Mouse (Mus musculus) kidney, postnatal 36 days (tissue): ENCODE measurements at regions not wholly inside any gene's neighbourhood (a gene's known extent, or its start where the extent isn't known, plus 50 kb on each side); places are given as distances from the start of the nearest gene placed in this dataset.

Source experiments
- DNase-seq, 2 experiments: peaks; one replicate each; pipeline ENCODE4 v3.0.0; 2021 to 2022; ENCODE audit warnings: mixed read lengths in 2 of 2

DNA sequence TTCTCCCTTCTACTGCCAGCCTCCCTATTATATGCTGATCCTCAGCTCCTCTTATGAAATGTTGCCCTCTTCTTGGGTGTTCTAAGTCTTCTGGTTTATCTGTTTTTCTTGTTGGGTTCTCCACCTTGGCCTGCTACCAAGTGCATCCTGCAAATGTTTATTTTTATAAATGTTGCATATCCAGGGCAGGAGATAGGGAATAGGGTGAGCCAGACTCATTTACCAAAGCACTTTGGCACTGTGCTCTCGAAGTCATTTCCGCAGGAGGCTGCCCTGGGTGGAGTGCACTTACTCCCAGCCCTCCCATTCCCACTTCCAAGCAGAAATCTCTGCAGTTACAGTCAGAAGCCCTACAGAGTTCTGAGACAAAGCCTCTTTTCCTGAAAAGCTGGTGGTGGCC, 249.5 kb upstream of the Pappa start:
- DNase-seq, result peak; percentile 9 to 12

DNA sequence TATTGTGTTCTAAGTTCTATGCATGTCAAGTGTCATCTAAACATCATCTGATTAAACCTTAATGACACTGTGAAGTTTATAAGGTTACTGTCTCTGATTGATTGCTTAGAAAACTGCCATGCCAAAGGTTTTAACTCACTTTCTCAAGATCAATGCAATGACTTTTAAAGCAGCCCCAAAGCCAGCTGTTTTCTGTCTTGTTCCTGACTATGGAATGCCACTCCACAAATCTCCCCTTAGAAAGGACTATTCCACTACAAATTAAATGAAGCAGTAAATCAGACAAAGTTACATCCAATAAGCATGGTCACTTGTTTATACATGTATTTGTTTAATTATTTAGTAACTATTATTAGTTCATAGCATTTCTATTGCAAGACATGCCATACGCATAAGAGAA, 247.1 kb upstream of the Pappa start:
- DNase-seq, result no peak

- no peak for DNase-seq
Observed at GRCm38 (mm10) chr4:64897935-64898334, 226.0 kb upstream of the Pappa start.

- peak in 1 of 2 experiments; percentile 24 for DNase-seq
Observed at GRCm38 (mm10) chr4:64901091-64901845, 222.7 kb upstream of the Pappa start.

DNA sequence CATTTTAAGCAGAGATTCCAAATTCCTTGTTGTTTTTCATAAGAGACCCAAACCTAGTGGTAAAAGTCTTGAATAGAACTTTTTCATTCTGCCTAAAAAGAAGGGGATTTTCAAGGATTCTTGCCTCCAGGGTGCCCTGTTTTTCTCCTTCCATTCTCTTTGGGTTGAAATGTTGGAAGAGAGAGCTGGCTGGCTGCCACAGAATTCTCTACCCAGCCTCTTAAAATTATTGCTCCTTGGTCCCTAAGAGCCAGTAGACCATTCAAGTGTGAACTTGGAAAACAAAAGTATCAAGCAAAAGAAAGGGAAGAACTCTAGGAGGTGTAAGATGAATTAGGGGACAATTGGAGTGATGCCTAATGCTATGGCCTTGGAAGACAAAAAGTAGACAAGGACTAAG, 200.2 kb upstream of the Pappa start:
- DNase-seq, result peak; percentile 20 to 77

- DNase-seq, result no peak
Observed at GRCm38 (mm10) chr4:64928553-64928952, 195.4 kb upstream of the Pappa start.

GRCm38 (mm10) chr4:64945547-64945946, 178.4 kb upstream of the Pappa start:
- no peak for DNase-seq

GRCm38 (mm10) chr4:64952651-64953050, 171.3 kb upstream of the Pappa start:
- DNase-seq, result no peak

DNA sequence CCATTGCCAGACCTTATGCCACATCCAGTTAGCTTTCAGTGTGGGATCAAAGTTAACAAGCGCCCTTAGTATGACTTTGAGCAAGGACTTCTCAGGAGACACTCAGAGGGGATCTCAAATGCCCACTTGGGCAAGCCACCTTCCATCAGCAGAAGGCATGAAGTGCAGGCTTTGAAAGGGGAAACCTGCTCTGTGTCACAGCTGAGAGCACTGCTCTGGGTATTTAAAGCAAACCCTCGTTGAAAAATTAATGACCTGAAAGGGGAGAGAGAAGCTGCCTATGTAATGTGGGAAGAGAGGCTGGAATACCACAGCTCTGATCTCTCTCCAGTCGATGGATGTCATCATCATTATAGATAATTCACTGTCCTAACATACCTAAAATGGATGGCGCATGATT, 165.1 kb upstream of the Pappa start:
- DNase-seq, result no peak

DNA sequence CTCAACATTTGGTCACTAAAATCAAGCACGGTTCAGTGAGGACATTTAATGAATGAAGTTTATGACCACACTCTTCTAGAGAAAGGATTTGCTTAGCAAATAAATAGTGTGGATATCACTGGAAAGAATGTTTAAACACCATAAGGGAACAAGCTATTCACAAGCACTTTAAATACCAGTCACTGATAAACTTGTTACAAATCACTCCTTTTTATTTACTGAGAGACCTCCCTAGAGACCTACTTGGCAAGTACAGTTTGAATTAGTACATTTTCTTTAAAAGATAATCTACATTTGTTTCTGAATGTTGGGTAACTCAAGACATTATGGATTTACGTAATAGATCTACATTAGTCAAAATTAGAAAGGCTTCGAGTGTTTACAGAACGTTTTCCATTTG, 162.2 kb upstream of the Pappa start:
- DNase-seq, result no peak
